Mouse (Mus musculus) G1E (cell line): ENCODE results near the gene Farp2.

ENCODE experiments used
- CTCF ChIP-seq: IDR thresholded peaks from 2 replicates; pipeline ENCODE4 v1.5.1; 2012; ENCODE audit warnings: low read depth, low read length, inconsistent platforms, mixed read lengths
- POLR2AphosphoS5 ChIP-seq: IDR thresholded peaks from 2 replicates; pipeline ENCODE4 v1.6.1; 2012; ENCODE audit warnings: low read depth, low read length, inconsistent platforms; ENCODE audit not compliant: insufficient replicate concordance

- TF ChIP-seq CTCF = no peak
- TF ChIP-seq POLR2AphosphoS5 = no peak
Measured at GRCm38 (mm10) chr1:93577861-93578260, 66.0 kb downstream of the Farp2 start.
